Mouse (Mus musculus) brain, embryonic 14.5 days (tissue): ENCODE measurements at regions not wholly inside any gene's neighbourhood (a gene's known extent, or its start where the extent isn't known, plus 50 kb on each side); places are given as distances from the start of the nearest gene placed in this dataset.

ENCODE experiments used
- CTCF ChIP-seq: fragments of 200-500 bp; IDR thresholded peaks from 2 replicates; pipeline ENCODE4 v1.5.1; 2012; ENCODE audit warnings: inconsistent platforms, mild to moderate bottlenecking, moderate library complexity, borderline replicate concordance; ENCODE audit not compliant: insufficient read depth, insufficient read length; ENCODE audit errors: extremely low read depth
- POLR2A ChIP-seq: fragments of 200-500 bp; IDR thresholded peaks from 2 replicates; pipeline ENCODE4 v1.6.1; 2012; ENCODE audit warnings: mild to moderate bottlenecking, inconsistent platforms, borderline replicate concordance; ENCODE audit not compliant: poor library complexity, insufficient read depth, insufficient read length, severe bottlenecking; ENCODE audit errors: extremely low read depth

DNA sequence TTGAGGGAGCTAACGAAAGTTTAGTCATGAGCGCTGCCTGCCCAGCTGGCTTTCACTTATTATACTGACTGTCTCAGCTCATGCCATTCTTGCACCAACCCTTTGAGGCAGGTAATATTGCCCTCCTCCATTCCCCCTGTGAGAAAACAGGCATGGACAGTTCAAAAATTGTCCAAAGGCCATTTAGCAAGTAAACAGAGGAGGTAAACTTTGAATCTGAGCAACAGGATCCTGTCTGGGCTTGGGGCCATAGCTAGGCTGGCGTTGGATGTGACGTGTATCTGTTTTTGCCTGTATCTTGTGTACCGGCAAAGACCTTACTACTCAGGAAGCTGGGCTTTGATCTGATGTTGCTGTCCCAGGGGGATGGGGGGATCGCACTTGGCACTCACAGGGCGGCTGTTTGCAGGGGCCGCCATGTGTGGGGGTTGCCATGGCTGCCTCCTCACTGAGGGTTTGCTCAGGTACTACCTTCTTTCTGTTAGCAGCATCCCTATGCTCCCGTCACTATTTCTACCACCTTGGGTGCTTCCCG, 53.1 kb upstream of the Lrrc55 start:
- TF ChIP-seq CTCF: no peak
- TF ChIP-seq POLR2A: no peak
